Mouse (Mus musculus) liver, embryonic 13.5 days (tissue): ENCODE data around the gene Cog1. TPM values are rescaled to one million over a fixed set of nuclear protein-coding genes. Genes with fewer than 3 reads are reported as not detected.

Experiments
- ATAC-seq: fragments of 200-750 bp; cut with Nextera tagmentation; 2 replicates; pipeline ENCODE4 v1.8.0; 2017; ENCODE audit warnings: low read depth, mild to moderate bottlenecking, moderate number of reproducible peaks, moderate library complexity
- DNase-seq: peaks from one replicate; pipeline ENCODE4 v3.0.0; 2022
- H3K27ac ChIP-seq: fragments of 300-500 bp; sonication (generic); 2 replicates; pipeline ENCODE4 v1.5.1; 2015; ENCODE audit warnings: moderate library complexity, mild to moderate bottlenecking, inconsistent platforms
- H3K27me3 ChIP-seq: fragments of 300-500 bp; sonication (generic); 2 replicates; pipeline ENCODE4 v1.6.1; 2015; ENCODE audit warnings: mild to moderate bottlenecking, inconsistent platforms
- H3K36me3 ChIP-seq: fragments of 300-500 bp; sonication (generic); 2 replicates; pipeline ENCODE4 v1.6.1; 2015; ENCODE audit warnings: mild to moderate bottlenecking, inconsistent platforms
- H3K4me1 ChIP-seq: fragments of 300-500 bp; sonication (generic); replicated peaks from 2 replicates; pipeline ENCODE4 v1.6.1; 2015; ENCODE audit warnings: inconsistent platforms
- H3K4me2 ChIP-seq: fragments of 300-500 bp; sonication (generic); 2 replicates; pipeline ENCODE4 v1.6.1; 2015; ENCODE audit warnings: inconsistent platforms, mild to moderate bottlenecking, moderate library complexity
- H3K4me3 ChIP-seq: fragments of 300-500 bp; sonication (generic); replicated peaks from 2 replicates; pipeline ENCODE4 v1.5.1; 2015; ENCODE audit warnings: mild to moderate bottlenecking, inconsistent platforms
- H3K9ac ChIP-seq: fragments of 300-500 bp; sonication (generic); 2 replicates; pipeline ENCODE4 v1.6.1; 2015; ENCODE audit warnings: mild to moderate bottlenecking, inconsistent platforms
- H3K9me3 ChIP-seq: fragments of 300-500 bp; sonication (generic); replicated peaks from 2 replicates; pipeline ENCODE4 v1.6.1; 2016; ENCODE audit warnings: inconsistent platforms
- WGBS: fragments of 180-500 bp; shearing (Covaris S2); methylation state at CpG from one replicate; pipeline ENCODE4 v1.1.7; 2015; ENCODE audit not compliant: insufficient replicate concordance; 5-methylcytosine and 5-hydroxymethylcytosine counted together
- polyA plus RNA-seq: library from polyadenylated mRNA; unstranded; fragments of >200 nt; fragmentation: Nextera tagmentation; extraction: Ambion mirVana; gene quantifications from 2 replicates; pipeline ENCODE4 v1.2.1, GENCODE M21; 2015

Cog1 gene
- polyA plus RNA-seq, result 12.3 and 14.3 TPM in 2 replicates

DNA sequence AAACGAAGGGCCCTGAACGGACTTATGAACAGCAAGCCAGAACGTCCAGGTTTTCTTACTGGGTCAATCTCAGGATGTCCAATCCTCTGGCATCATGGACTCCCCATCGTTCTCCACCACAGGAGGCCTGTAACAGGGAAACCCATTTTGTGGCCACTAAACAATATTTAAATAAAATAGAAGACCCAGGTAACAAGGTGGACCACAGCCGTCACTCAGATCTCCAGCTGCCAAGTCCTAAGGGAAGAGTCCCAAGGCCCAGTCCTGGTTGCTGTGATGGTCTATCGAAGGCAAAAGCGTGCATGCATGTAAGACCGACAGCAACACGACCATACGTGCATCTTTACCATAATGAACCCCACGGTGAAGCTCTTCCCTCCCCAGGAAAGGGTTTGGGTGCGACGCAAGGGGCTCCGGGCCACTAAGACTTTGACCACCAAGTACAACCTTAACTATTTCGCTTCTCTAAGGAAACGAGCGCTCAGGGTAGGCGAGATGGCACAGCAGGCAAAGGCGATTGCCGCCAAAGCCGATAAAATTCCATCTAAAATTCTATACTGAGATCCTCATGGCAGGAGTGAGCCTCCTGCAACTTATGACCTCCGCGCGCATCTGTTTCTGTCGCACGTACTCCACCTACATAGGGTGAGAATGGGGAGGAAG lies at the start of gene Cog1:
Gene Cog1, plus strand, starts transcription at position 480 of the 663 bp plus-strand sequence.
- no peaks in the 10 kb centered on the region; the same call in 1 of the 2 replicates for H3K9me3 ChIP-seq
- peak; percentile 2; the same call in 1 of the 2 replicates for ATAC-seq
- no peak for DNase-seq
- peak within 1 kb of the TSS; percentile 95 for H3K4me3 ChIP-seq
- WGBS, result 40% methylated on average over 26 of the region's 26 CpGs
- H3K9ac ChIP-seq, result peak within 1 kb of the TSS; percentile 96
- H3K27me3 ChIP-seq, result 0 out of 2 replicates have a peak, but pooled peaks cover under 1% of the 10 kb centered on the region
- H3K27ac ChIP-seq, result peak within 1 kb of the TSS; percentile 89
- H3K36me3 ChIP-seq, result peaks cover 24% of the 10 kb centered on the region
- H3K4me2 ChIP-seq, result peak within 1 kb of the TSS; percentile 82
- peaks cover 34% of the 10 kb centered on the region for H3K4me1 ChIP-seq

GRCm38 (mm10) chr11:113600526-113601245 lies 48.3 kb upstream of the Cog1 start:
- ATAC-seq (no peak), DNase-seq (no peak)
- 0 out of 2 replicates have a peak, but pooled peaks cover 3% of the 10 kb centered on the region for H3K4me1 ChIP-seq
- no peak overlapping the region for H3K27ac ChIP-seq
- no peaks in the 10 kb centered on the region for H3K9me3 ChIP-seq
- H3K36me3 ChIP-seq, result no peaks in the 10 kb centered on the region
- H3K9ac ChIP-seq, result no peak overlapping the region
- H3K4me3 ChIP-seq, result no peak overlapping the region
- no peak overlapping the region for H3K4me2 ChIP-seq
- WGBS, result 65% methylated on average over 18 of the region's 18 CpGs
- H3K27me3 ChIP-seq, result no peaks in the 10 kb centered on the region

DNA sequence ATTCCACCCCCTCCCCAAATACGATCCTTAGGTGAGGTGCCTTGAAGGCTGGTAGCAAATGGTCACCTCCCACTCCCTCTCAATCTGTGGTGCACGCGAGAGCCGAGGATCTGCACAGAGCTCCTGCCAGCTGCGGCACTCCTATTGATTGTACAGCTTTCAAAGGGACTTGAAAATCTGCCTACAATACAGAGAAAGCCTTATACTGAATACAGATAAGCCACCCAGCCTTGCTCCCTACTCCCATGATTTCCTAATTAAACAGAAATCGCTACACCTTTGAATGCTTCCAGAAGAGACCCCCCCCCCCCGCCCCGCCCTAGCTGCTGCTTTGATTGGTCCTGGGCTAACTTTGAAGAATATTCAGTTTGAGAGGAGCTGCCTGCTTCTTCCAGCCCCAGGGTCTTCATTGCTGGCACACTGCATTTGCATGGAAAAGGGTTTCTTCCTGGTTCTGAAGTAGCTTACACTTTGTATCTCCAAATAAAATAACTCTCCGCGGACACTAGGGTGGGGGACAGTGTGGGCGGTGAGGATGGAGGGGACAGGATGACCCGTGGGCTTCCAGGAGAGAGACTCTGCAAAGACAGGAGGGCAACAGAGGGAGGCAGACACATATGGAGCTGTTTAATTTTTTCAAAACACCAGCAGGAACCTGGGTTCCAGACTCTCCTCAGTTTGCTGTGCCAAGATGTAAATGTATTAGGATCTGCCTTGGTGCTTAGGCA lies 47.2 kb upstream of the Cog1 start:
- Histone ChIP-seq H3K4me3 (no peak overlapping the region), H3K4me2 (no peak overlapping the region), H3K27ac (no peak overlapping the region), H3K9me3 (no peaks in the 10 kb centered on the region), H3K4me1 (0 out of 2 replicates have a peak, but pooled peaks cover 3% of the 10 kb centered on the region), H3K27me3 (no peaks in the 10 kb centered on the region), H3K36me3 (no peaks in the 10 kb centered on the region), H3K9ac (no peak overlapping the region)
- 63% methylated on average over 12 of the region's 12 CpGs for WGBS
- DNase-seq (no peak), ATAC-seq (no peak)

GRCm38 (mm10) chr11:113607556-113607955 lies 41.4 kb upstream of the Cog1 start:
- H3K36me3 ChIP-seq, result no peaks in the 10 kb centered on the region
- no peak overlapping the region for H3K4me2 ChIP-seq
- 81% methylated on average over 12 of the region's 12 CpGs for WGBS
- no peak overlapping the region for H3K27ac ChIP-seq
- peaks cover 13% of the 10 kb centered on the region for H3K4me1 ChIP-seq
- H3K27me3 ChIP-seq, result no peaks in the 10 kb centered on the region
- H3K4me3 ChIP-seq, result no peak overlapping the region
- DNase-seq, result no peak
- H3K9me3 ChIP-seq, result no peaks in the 10 kb centered on the region
- H3K9ac ChIP-seq, result no peak overlapping the region
- ATAC-seq, result no peak

- 55% methylated on average over 5 of the region's 5 CpGs for WGBS
- ATAC-seq (no peak), DNase-seq (no peak)
- H3K4me3 ChIP-seq, result no peak overlapping the region
- H3K36me3 ChIP-seq, result no peaks in the 10 kb centered on the region
- H3K4me2 ChIP-seq, result no peak overlapping the region
- peaks cover 13% of the 10 kb centered on the region for H3K4me1 ChIP-seq
- no peaks in the 10 kb centered on the region for H3K9me3 ChIP-seq
- H3K27ac ChIP-seq, result no peak overlapping the region
- no peak overlapping the region for H3K9ac ChIP-seq
- H3K27me3 ChIP-seq, result no peaks in the 10 kb centered on the region; the same call in 1 of the 2 replicates
Observed at GRCm38 (mm10) chr11:113609581-113609980, 39.4 kb upstream of the Cog1 start.

GRCm38 (mm10) chr11:113610266-113610665 lies 38.7 kb upstream of the Cog1 start:
- ATAC-seq, result no peak
- 36% methylated on average over 5 of the region's 5 CpGs for WGBS
- H3K4me3 ChIP-seq, result no peak overlapping the region

DNA sequence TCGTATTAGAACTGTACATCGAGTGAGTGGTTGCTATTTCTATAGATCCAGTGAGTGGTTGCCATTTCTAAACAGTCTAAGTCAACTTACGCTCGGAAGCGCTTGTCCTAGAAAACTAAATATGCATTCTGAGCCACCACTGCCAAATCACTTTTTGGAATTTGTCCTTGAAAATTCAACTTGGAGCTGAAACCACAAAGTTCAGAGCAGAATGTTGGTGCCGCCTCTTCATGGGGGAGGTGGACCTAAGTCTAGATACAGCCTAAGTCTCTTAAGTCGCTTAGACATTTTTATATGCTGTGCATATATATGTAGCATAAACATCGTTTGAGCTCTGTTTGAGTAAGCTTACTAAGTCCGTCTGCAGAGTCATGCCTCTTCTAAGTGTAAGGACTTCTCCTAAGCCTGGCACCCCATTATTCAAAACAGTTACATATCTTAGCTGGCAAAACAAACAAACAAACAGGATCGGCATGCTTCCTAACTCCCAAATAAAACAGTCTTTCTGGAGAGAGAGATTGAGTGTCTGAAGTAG lies 37.8 kb upstream of the Cog1 start:
- ATAC-seq, result no peak
- no peaks in the 10 kb centered on the region for H3K36me3 ChIP-seq
- H3K9me3 ChIP-seq, result no peaks in the 10 kb centered on the region
- DNase-seq, result no peak
- WGBS, result 72% methylated on average over 10 of the region's 10 CpGs
- H3K4me1 ChIP-seq, result peaks cover 13% of the 10 kb centered on the region
- 0 out of 2 replicates have a peak overlapping the region, but pooled peaks have one; percentile 19 for H3K4me2 ChIP-seq
- no peak overlapping the region for H3K27ac ChIP-seq
- H3K27me3 ChIP-seq, result peaks cover 5% of the 10 kb centered on the region; the same call in 1 of the 2 replicates
- no peak overlapping the region for H3K4me3 ChIP-seq
- no peak overlapping the region for H3K9ac ChIP-seq

More at GRCm38 (mm10) chr11:113610266-113610665, 38.7 kb upstream of the Cog1 start:
- Histone ChIP-seq H3K9me3 (no peaks in the 10 kb centered on the region), H3K27me3 (no peaks in the 10 kb centered on the region; the same call in 1 of the 2 replicates), H3K4me2 (no peak overlapping the region), H3K36me3 (no peaks in the 10 kb centered on the region), H3K27ac (peak overlapping the region; percentile 25), H3K4me1 (peaks cover 13% of the 10 kb centered on the region), H3K9ac (no peak overlapping the region)
- DNase-seq, result no peak

GRCm38 (mm10) chr11:113611664-113612611 lies 37.0 kb upstream of the Cog1 start:
- H3K4me3 ChIP-seq, result no peak overlapping the region
- no peak for DNase-seq
- H3K36me3 ChIP-seq, result no peaks in the 10 kb centered on the region
- peaks cover 13% of the 10 kb centered on the region for H3K4me1 ChIP-seq
- peak; percentile 32; the same call in 1 of the 2 replicates for ATAC-seq
- WGBS, result 23% methylated on average over 24 of the region's 24 CpGs
- H3K27me3 ChIP-seq, result peaks cover 5% of the 10 kb centered on the region; the same call in 1 of the 2 replicates
- H3K4me2 ChIP-seq, result peak overlapping the region; percentile 19
- no peaks in the 10 kb centered on the region for H3K9me3 ChIP-seq
- H3K9ac ChIP-seq, result no peak overlapping the region
- H3K27ac ChIP-seq, result no peak overlapping the region; the same call in 1 of the 2 replicates

- no peak for ATAC-seq
- 19% methylated on average over 6 of the region's 6 CpGs for WGBS
- no peak overlapping the region for H3K9ac ChIP-seq
- H3K4me2 ChIP-seq, result no peak overlapping the region
- DNase-seq, result no peak
- peaks cover 22% of the 10 kb centered on the region for H3K4me1 ChIP-seq
- no peaks in the 10 kb centered on the region for H3K9me3 ChIP-seq
- H3K27ac ChIP-seq, result no peak overlapping the region
- H3K36me3 ChIP-seq, result no peaks in the 10 kb centered on the region
- H3K27me3 ChIP-seq, result peaks cover 23% of the 10 kb centered on the region
- H3K4me3 ChIP-seq, result no peak overlapping the region
Observed at GRCm38 (mm10) chr11:113614476-113614875, 34.5 kb upstream of the Cog1 start.
